Mouse (Mus musculus) CH12F3 (cell line): ENCODE measurements around the gene Ppm1h.

Source experiments
- in situ Hi-C: fragments of 300-500 bp; cut with MboI; formaldehyde crosslinking; loops from 2 replicates; pipeline ENCODE4 v1.14.3; 2020; ENCODE audit warnings: low sequenced_read_pairs

Ppm1h gene

GRCm38 (mm10) chr10:122887528-122888183, 209.1 kb downstream of the Ppm1h start:
- in situ Hi-C loops = no loop called here

GRCm38 (mm10) chr10:122890682-122891350, 212.3 kb downstream of the Ppm1h start:
- in situ Hi-C loops = no loop called here

GRCm38 (mm10) chr10:122891461-122891860, 212.9 kb downstream of the Ppm1h start:
- in situ Hi-C loops = no loop called here

- in situ Hi-C loops = no loop called here
Observed at GRCm38 (mm10) chr10:122894555-122895069, 216.1 kb downstream of the Ppm1h start.

- in situ Hi-C loops = no loop called here
Observed at GRCm38 (mm10) chr10:122895121-122895770, 216.7 kb downstream of the Ppm1h start.

GRCm38 (mm10) chr10:122899971-122900370, 221.4 kb downstream of the Ppm1h start:
- in situ Hi-C loops = no loop called here

GRCm38 (mm10) chr10:122900466-122900865, 221.9 kb downstream of the Ppm1h start:
- in situ Hi-C loops = no loop called here

- in situ Hi-C loops = no loop called here
Observed at GRCm38 (mm10) chr10:122901379-122901778, 222.8 kb downstream of the Ppm1h start.

- in situ Hi-C loops = no loop called here
Observed at GRCm38 (mm10) chr10:122909406-122910032, 231.0 kb downstream of the Ppm1h start.

GRCm38 (mm10) chr10:122910798-122911225, 232.2 kb downstream of the Ppm1h start:
- in situ Hi-C loops = no loop called here

GRCm38 (mm10) chr10:122911668-122912067, 233.1 kb downstream of the Ppm1h start:
- in situ Hi-C loops = no loop called here

GRCm38 (mm10) chr10:122912086-122912690, 233.6 kb downstream of the Ppm1h start:
- in situ Hi-C loops = no loop called here

- in situ Hi-C loops = no loop called here
Observed at GRCm38 (mm10) chr10:122912701-122913368, 234.3 kb downstream of the Ppm1h start.

- in situ Hi-C loops = no loop called here
Observed at GRCm38 (mm10) chr10:122913393-122913792, 234.8 kb downstream of the Ppm1h start.

- in situ Hi-C loops = no loop called here
Observed at GRCm38 (mm10) chr10:122915905-122916304, 237.3 kb downstream of the Ppm1h start.

GRCm38 (mm10) chr10:122917648-122918324, 239.2 kb downstream of the Ppm1h start:
- in situ Hi-C loops = no loop called here

GRCm38 (mm10) chr10:122918325-122918694, 239.7 kb downstream of the Ppm1h start:
- in situ Hi-C loops = no loop called here

- in situ Hi-C loops = no loop called here
Observed at GRCm38 (mm10) chr10:122918754-122919153, 240.2 kb downstream of the Ppm1h start.

GRCm38 (mm10) chr10:122919416-122919815, 240.9 kb downstream of the Ppm1h start:
- in situ Hi-C loops = no loop called here
